Mouse (Mus musculus) embryo, embryonic 10 days (tissue): ENCODE measurements around the gene Zdhhc22.

Experiments
- DNase-seq: peaks from one replicate; pipeline ENCODE4 v3.0.0-alpha.2; 2015; ENCODE audit warnings: low spot score

The Zdhhc22 gene

GRCm38 (mm10) chr12:86995931-86996330 lies 5.7 kb upstream of the Zdhhc22 start:
- no peak for DNase-seq

- no peak for DNase-seq
Measured at GRCm38 (mm10) chr12:86994776-86995175, 4.5 kb upstream of the Zdhhc22 start.

GRCm38 (mm10) chr12:86994166-86994565 lies 3.9 kb upstream of the Zdhhc22 start:
- peak; percentile 66 for DNase-seq

GRCm38 (mm10) chr12:86990755-86991110 lies 503 bp upstream of the Zdhhc22 start:
- DNase-seq = no peak

GRCm38 (mm10) chr12:86989378-86989777 lies 852 bp downstream of the Zdhhc22 start:
- no peak for DNase-seq

- DNase-seq = no peak
Measured at GRCm38 (mm10) chr12:86988227-86988626, 2.0 kb downstream of the Zdhhc22 start.

- no peak for DNase-seq
Measured at GRCm38 (mm10) chr12:86986562-86986961, 3.7 kb downstream of the Zdhhc22 start.

GRCm38 (mm10) chr12:86984194-86984555 lies 6.1 kb downstream of the Zdhhc22 start:
- DNase-seq = peak; percentile 78

GRCm38 (mm10) chr12:86983470-86984193 lies 6.6 kb downstream of the Zdhhc22 start:
- DNase-seq = peak; percentile 87

- no peak for DNase-seq
Measured at GRCm38 (mm10) chr12:86981180-86981579, 9.1 kb downstream of the Zdhhc22 start.

GRCm38 (mm10) chr12:86977833-86978232 lies 12.4 kb downstream of the Zdhhc22 start:
- peak; percentile 20 for DNase-seq

- DNase-seq = peak; percentile 32
Measured at GRCm38 (mm10) chr12:86976511-86977168, 13.6 kb downstream of the Zdhhc22 start.

GRCm38 (mm10) chr12:86975761-86976160 lies 14.5 kb downstream of the Zdhhc22 start:
- no peak for DNase-seq

GRCm38 (mm10) chr12:86974387-86975288 lies 15.6 kb downstream of the Zdhhc22 start:
- peak; percentile 70 for DNase-seq

- DNase-seq = no peak
Measured at GRCm38 (mm10) chr12:86973706-86974105, 16.5 kb downstream of the Zdhhc22 start.

- no peak for DNase-seq
Measured at GRCm38 (mm10) chr12:86973216-86973615, 17.0 kb downstream of the Zdhhc22 start.

GRCm38 (mm10) chr12:86971089-86971488 lies 19.1 kb downstream of the Zdhhc22 start:
- DNase-seq = no peak

GRCm38 (mm10) chr12:86969220-86969601 lies 21.0 kb downstream of the Zdhhc22 start:
- DNase-seq = no peak

GRCm38 (mm10) chr12:86968468-86969219 lies 21.6 kb downstream of the Zdhhc22 start:
- no peak for DNase-seq

GRCm38 (mm10) chr12:86965237-86965799 lies 24.9 kb downstream of the Zdhhc22 start:
- DNase-seq = no peak

GRCm38 (mm10) chr12:86964278-86965057 lies 25.8 kb downstream of the Zdhhc22 start:
- no peak for DNase-seq
